12 mouse cellular contexts compared by ENCODE assay signal in genomic region chr13:20460096-20460495, GRCm38 (mm10).
DNase-seq lines count a peak whose midpoint lies in the region.
"Had no signal": no experiment of that assay in that cellular context is flagged by ENCODE, and none has a peak within 500 bp of the region (broad histone marks: within the 10 kb centered on the region; RNA-seq: fewer than 3 reads in every experiment).

No protein-coding gene starts in this region.

- peak; percentile 90 for DNase-seq in brain, adult 2 months (ENCODE audit: low read depth, low spot score)
- DNase-seq in cerebellum, adult 11 months, result peak; percentile 18
- peak; percentile 35 for DNase-seq in cerebellum, adult 8-10 months
- DNase-seq in cerebellum, postnatal 25 days, result peak; percentile 31 to 37
- DNase-seq in liver, result no peak
- no peak for DNase-seq in gastrocnemius, postnatal 14 days
- DNase-seq: adrenal gland, adult 8-10 months; adrenal gland, postnatal 36 days; forebrain, postnatal 0 days; heart, adult 18-20 months; heart, postnatal 10 days; heart, postnatal 4 days had no signal

- intact Hi-C loops in gastrocnemius, postnatal 14 days (cut with DNase I; ENCODE audit: low total_unique reads), result no loop called here

Comparison
In these comparisons a context has a peak if more than half of its experiments do, and no peak if none do; other contexts are left out.
1. DNase-seq: peak in brain, adult 2 months (single experiment), cerebellum, adult 11 months (single experiment), cerebellum, adult 8-10 months (single experiment) and cerebellum, postnatal 25 days (2 of 2); none in liver (single experiment) and gastrocnemius, postnatal 14 days (single experiment).